Mouse (Mus musculus) limb, embryonic 14.5 days (tissue): ENCODE measurements around the gene Sept5. TPM values are rescaled to one million over a fixed set of nuclear protein-coding genes. Genes with fewer than 3 reads are reported as not detected.
A peak's percentile ranks its signal among the peaks of the same experiment; 100 is the strongest.

ENCODE experiments used
- ATAC-seq: fragments of 200-750 bp; cut with Nextera tagmentation; 2 replicates; pipeline ENCODE4 v1.8.0; 2017; ENCODE audit warnings: low read depth, moderate number of reproducible peaks, moderate TSS enrichment; ENCODE audit not compliant: low FRiP score
- DNase-seq: peaks from one replicate; pipeline ENCODE4 v3.0.0-alpha.2; 2015; ENCODE audit warnings: low spot score
- H3K27ac ChIP-seq: fragments of 300-500 bp; sonication (generic); replicated peaks from 2 replicates; pipeline ENCODE4 v1.5.1; 2014; ENCODE audit warnings: low read depth, mild to moderate bottlenecking, low read length, moderate library complexity, mixed read lengths
- H3K27me3 ChIP-seq: fragments of 300-500 bp; sonication (generic); 2 replicates; pipeline ENCODE4 v1.6.1; 2014; ENCODE audit warnings: low read length, mixed read lengths; ENCODE audit not compliant: control insufficient read depth, insufficient read depth
- H3K36me3 ChIP-seq: fragments of 300-500 bp; sonication (generic); 2 replicates; pipeline ENCODE4 v1.6.1; 2014; ENCODE audit warnings: mild to moderate bottlenecking, low read length, moderate library complexity, mixed read lengths; ENCODE audit not compliant: control insufficient read depth, insufficient read depth
- H3K4me1 ChIP-seq: fragments of 300-500 bp; sonication (generic); 2 replicates; pipeline ENCODE4 v1.6.1; 2014; ENCODE audit warnings: antibody characterized with exemption, low read length, mixed read lengths; ENCODE audit not compliant: control insufficient read depth, insufficient read depth
- H3K4me2 ChIP-seq: fragments of 300-500 bp; sonication (generic); replicated peaks from 2 replicates; pipeline ENCODE4 v1.6.1; 2014; ENCODE audit warnings: low read depth, mild to moderate bottlenecking, low read length, moderate library complexity; ENCODE audit not compliant: severe bottlenecking
- H3K4me3 ChIP-seq: fragments of 300-500 bp; sonication (generic); replicated peaks from 2 replicates; pipeline ENCODE4 v1.5.1; 2014; ENCODE audit warnings: low read length
- H3K9ac ChIP-seq: fragments of 300-500 bp; sonication (generic); 2 replicates; pipeline ENCODE4 v1.6.1; 2014; ENCODE audit warnings: mild to moderate bottlenecking, low read depth, low read length, moderate library complexity; ENCODE audit not compliant: severe bottlenecking
- H3K9me3 ChIP-seq: fragments of 300-500 bp; sonication (generic); 2 replicates; pipeline ENCODE4 v1.6.1; 2016; ENCODE audit warnings: low read length; ENCODE audit not compliant: control insufficient read depth
- POLR2A ChIP-seq: fragments of 200-500 bp; IDR thresholded peaks from 2 replicates; pipeline ENCODE4 v1.8.0; 2012; ENCODE audit warnings: inconsistent platforms, mild to moderate bottlenecking, moderate library complexity, borderline replicate concordance; ENCODE audit not compliant: insufficient read depth, insufficient read length; ENCODE audit errors: extremely low read depth
- WGBS: fragments of 180-500 bp; shearing (Covaris S2); extraction: QIAGEN DNeasy Blood & Tissue Kit; methylation state at CpG from one replicate; pipeline ENCODE4 v1.1.7; 2014; 5-methylcytosine and 5-hydroxymethylcytosine counted together
- polyA plus RNA-seq, 2 experiments: library from polyadenylated mRNA; depleted of rRNA in 1 of 2; stranded (reverse) in 1 of 2; unstranded in 1 of 2; fragments of >200 nt; fragmentation: Nextera tagmentation in 1 of 2; extraction: Ambion mirVana in 1 of 2; gene quantifications; 2 replicates each; pipeline versions ENCODE4 v1.2.1 to v1.2.3; 2012 to 2014

Sept5 gene
- polyA plus RNA-seq (2012; rRNA removed), result 94.5 and 97.4 TPM in 2 replicates
- 43.4 and 44.0 TPM in 2 replicates for polyA plus RNA-seq (2014; fragmentation: Nextera tagmentation; extraction: Ambion mirVana)

GRCm38 (mm10) chr16:18629390-18630231 is at the start of gene Sept5:
Gene Sept5, minus strand, starts transcription at chr16:18629954.
- under 1% methylated on average over 43 of the region's 93 CpGs for WGBS
- ATAC-seq, result peak; percentile 60
- H3K4me1 ChIP-seq, result peaks cover 29% of the 10 kb centered on the region

GRCm38 (mm10) chr16:18679112-18679511 is 49.4 kb upstream of the Sept5 start:
- Histone ChIP-seq H3K27ac (no peak overlapping the region), H3K27me3 (no peaks in the 10 kb centered on the region), H3K4me1 (no peaks in the 10 kb centered on the region), H3K9ac (no peak overlapping the region), H3K36me3 (no peaks in the 10 kb centered on the region), H3K4me3 (no peak overlapping the region), H3K9me3 (no peaks in the 10 kb centered on the region), H3K4me2 (no peak overlapping the region)
- ATAC-seq (no peak), DNase-seq (no peak)
- TF ChIP-seq POLR2A, result no peak
- 47% methylated on average over 5 of the region's 5 CpGs for WGBS

More at GRCm38 (mm10) chr16:18629390-18630231, at the start of gene Sept5:
- Histone ChIP-seq H3K36me3 (peaks cover 10% of the 10 kb centered on the region), H3K27me3 (peaks cover 14% of the 10 kb centered on the region), H3K9me3 (no peaks in the 10 kb centered on the region), H3K4me3 (peak within 1 kb of the TSS; percentile 83), H3K9ac (peak within 1 kb of the TSS; percentile 86), H3K4me2 (peak within 1 kb of the TSS; percentile 70), H3K27ac (peak within 1 kb of the TSS; percentile 58)
- peak; percentile 69 for DNase-seq
- TF ChIP-seq POLR2A, result no peak

GRCm38 (mm10) chr16:18677746-18678679 is 48.3 kb upstream of the Sept5 start:
- Histone ChIP-seq H3K9me3 (no peaks in the 10 kb centered on the region), H3K4me3 (no peak overlapping the region), H3K4me1 (no peaks in the 10 kb centered on the region), H3K9ac (no peak overlapping the region), H3K27ac (no peak overlapping the region), H3K27me3 (no peaks in the 10 kb centered on the region), H3K4me2 (no peak overlapping the region), H3K36me3 (no peaks in the 10 kb centered on the region)
- DNase-seq (peak; percentile 61), ATAC-seq (no peak)
- no peak for TF ChIP-seq POLR2A
- 39% methylated on average over 17 of the region's 17 CpGs for WGBS

DNA sequence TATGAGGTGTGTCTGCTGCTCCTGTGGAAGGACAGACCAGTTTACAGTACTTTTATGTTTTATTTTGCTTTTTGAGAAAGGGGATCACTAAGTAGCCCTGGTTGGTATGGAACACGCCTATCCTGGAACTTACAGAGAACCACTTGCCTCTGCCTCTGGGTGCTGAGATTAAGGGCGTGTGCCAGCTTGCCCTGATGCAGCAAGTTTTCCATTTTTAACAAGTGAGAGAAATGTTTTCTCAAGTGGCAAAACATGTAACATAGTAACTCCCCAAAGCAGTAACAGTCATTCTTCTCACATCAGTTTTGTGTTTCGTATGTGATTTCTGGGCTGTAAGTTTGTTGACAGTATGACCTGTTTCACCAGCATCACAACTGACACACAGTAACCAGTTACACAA is 43.3 kb upstream of the Sept5 start:
- H3K4me3 ChIP-seq, result no peak overlapping the region
- no peak overlapping the region for H3K4me2 ChIP-seq
- DNase-seq, result no peak
- H3K9ac ChIP-seq, result no peak overlapping the region
- no peaks in the 10 kb centered on the region for H3K27me3 ChIP-seq
- no peak for TF ChIP-seq POLR2A
- H3K9me3 ChIP-seq, result no peaks in the 10 kb centered on the region
- no peaks in the 10 kb centered on the region for H3K36me3 ChIP-seq
- 76% methylated on average over 3 of the region's 3 CpGs for WGBS
- no peak for ATAC-seq
- no peak overlapping the region for H3K27ac ChIP-seq
- H3K4me1 ChIP-seq, result no peaks in the 10 kb centered on the region

DNA sequence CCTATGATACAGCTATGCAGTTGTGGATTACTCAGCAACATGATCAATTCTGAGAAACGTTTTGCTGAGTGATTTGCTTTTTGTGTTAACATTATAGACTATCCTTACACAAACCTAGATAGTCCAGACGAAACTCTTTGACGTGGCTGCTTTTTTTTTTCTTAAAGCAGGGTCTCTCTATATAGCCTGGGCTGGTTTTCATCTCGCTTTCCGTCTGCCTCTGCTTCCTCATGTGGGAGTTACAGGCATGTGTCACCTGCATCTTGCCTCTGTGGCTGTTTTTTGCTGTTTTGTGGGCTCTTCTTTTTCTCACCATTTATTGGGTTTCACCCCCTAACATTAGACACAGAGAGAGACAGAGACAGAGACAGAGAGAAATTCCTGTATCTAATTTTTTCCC is 42.3 kb upstream of the Sept5 start:
- Histone ChIP-seq H3K4me3 (no peak overlapping the region), H3K36me3 (no peaks in the 10 kb centered on the region), H3K9ac (no peak overlapping the region), H3K27ac (no peak overlapping the region), H3K27me3 (no peaks in the 10 kb centered on the region), H3K4me2 (no peak overlapping the region), H3K4me1 (no peaks in the 10 kb centered on the region), H3K9me3 (no peaks in the 10 kb centered on the region)
- DNase-seq (no peak), ATAC-seq (no peak)
- WGBS, result 62% methylated on average over 5 of the region's 5 CpGs
- TF ChIP-seq POLR2A, result no peak
